Mouse (Mus musculus): Measurements from ENCODE around the gene Hoxb2. TPM values are rescaled to one million over a fixed set of nuclear protein-coding genes. Genes with fewer than 3 reads are reported as not detected.

The Hoxb2 gene
- polyA plus RNA-seq, 1 experiment from 2014 or later: 4.8 TPM

DNA sequence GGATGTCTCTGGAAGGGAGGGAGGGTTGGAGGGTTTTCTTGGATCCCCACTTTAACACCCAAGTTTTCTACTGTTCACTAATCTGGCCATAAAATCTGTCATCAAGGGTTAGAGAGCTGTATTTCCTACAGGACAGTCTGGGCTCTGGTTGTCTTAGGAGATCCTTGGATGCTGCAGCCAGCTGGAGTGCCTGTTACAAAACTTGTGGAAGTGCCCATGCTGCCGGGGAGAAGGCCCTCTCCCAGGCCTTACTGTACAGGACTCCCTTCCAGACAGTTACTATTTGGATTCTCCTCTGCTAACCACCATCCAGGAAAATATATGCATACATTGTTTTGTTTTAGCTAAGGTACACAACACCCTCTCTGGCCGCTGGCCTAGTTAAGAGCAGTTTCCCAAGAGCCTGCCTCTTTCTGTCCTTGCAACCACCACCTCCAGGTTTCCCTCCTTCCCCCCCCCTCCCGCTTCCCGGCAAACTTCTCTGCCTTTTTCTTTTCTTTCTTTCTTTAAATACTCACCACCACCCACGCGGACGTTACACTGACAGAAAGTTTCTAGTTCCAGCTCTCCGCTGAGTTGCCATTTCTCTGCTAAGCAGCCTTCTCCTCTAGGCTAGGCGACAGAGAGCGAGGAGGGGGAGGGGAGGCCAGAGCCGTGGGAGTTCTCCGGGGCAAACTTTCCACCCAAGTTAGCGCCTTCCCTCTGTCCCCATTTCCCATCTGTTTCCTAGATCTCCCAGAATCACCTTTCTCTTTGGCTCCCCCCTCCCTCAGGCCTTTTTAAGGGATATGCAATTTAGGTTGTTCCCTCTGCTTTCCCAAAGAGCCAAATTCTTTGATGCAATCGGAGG, 609 bp upstream of the Hoxb2 start:
- no peak overlapping the region for H3K4me3 ChIP-seq
- WGBS: 16% methylated on average over 14 of the region's 14 CpGs

GRCm38 (mm10) chr11:96350791-96351190, 466 bp downstream of the Hoxb2 start:
- WGBS: 34% methylated on average over 2 of the region's 2 CpGs
- no peak for ATAC-seq (ENCODE audit: low FRiP score, low read depth)

More for the DNA sequence above, 609 bp upstream of the Hoxb2 start:
- H3K4me1 ChIP-seq: peaks cover 21% of the 10 kb centered on the region
- H3K9ac ChIP-seq: no peak overlapping the region
- H3K9me3 ChIP-seq: no peaks in the 10 kb centered on the region
- no peaks in the 10 kb centered on the region for H3K36me3 ChIP-seq
- no peak for ATAC-seq (ENCODE audit: low FRiP score, low read depth)
- H3K4me2 ChIP-seq (replicated peaks): no peak overlapping the region
- peaks cover 92% of the 10 kb centered on the region for H3K27me3 ChIP-seq
- no peak overlapping the region for H3K27ac ChIP-seq

GRCm38 (mm10) chr11:96351312-96351711, 987 bp downstream of the Hoxb2 start:
- no peaks in the 10 kb centered on the region for H3K9me3 ChIP-seq
- peaks cover 89% of the 10 kb centered on the region for H3K27me3 ChIP-seq
- peaks cover 15% of the 10 kb centered on the region for H3K4me1 ChIP-seq
- no peak overlapping the region for H3K27ac ChIP-seq
- 9% methylated on average over 11 of the region's 11 CpGs for WGBS
- no peaks in the 10 kb centered on the region for H3K36me3 ChIP-seq
- no peak for ATAC-seq (ENCODE audit: low FRiP score, low read depth)
- no peak overlapping the region for H3K4me3 ChIP-seq
- H3K4me2 ChIP-seq (replicated peaks): peak overlapping the region; percentile 59
- no peak overlapping the region for H3K9ac ChIP-seq

More at GRCm38 (mm10) chr11:96350791-96351190, 466 bp downstream of the Hoxb2 start:
- Histone ChIP-seq H3K4me3 (no peak overlapping the region), H3K9ac (no peak overlapping the region), H3K36me3 (no peaks in the 10 kb centered on the region), H3K27ac (no peak overlapping the region), H3K4me2 (replicated peaks) (no peak overlapping the region), H3K27me3 (peaks cover 89% of the 10 kb centered on the region), H3K4me1 (peaks cover 17% of the 10 kb centered on the region), H3K9me3 (no peaks in the 10 kb centered on the region)

DNA sequence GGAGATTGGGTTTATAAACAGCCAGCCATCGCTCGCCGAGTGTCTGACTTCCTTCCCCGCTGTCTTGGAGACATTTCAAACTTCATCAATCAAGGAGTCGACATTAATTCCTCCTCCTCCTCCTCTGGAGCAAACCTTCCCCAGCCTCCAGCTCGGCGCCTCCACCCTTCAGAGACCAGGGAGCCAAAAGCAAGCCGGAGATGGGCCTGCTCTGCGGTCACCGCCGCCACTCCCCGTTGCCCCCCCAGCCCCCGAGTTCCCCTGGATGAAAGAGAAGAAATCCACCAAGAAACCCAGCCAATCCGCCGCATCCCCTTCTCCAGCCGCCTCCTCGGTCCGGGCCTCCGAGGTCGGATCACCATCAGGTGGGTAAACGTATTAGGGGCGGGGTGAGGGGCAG, 1.5 kb downstream of the Hoxb2 start:
- Histone ChIP-seq H3K36me3 (no peaks in the 10 kb centered on the region), H3K4me1 (peaks cover 15% of the 10 kb centered on the region), H3K27me3 (peaks cover 89% of the 10 kb centered on the region), H3K9me3 (no peaks in the 10 kb centered on the region), H3K4me2 (replicated peaks) (peak overlapping the region; percentile 59), H3K27ac (0 out of 2 replicates have a peak overlapping the region, but pooled peaks have one; percentile 15), H3K4me3 (peak overlapping the region; percentile 43), H3K9ac (peak overlapping the region; percentile 50; the same call in 1 of the 2 replicates)
- ATAC-seq (ENCODE audit: low FRiP score, low read depth): no peak
- 2% methylated on average over 21 of the region's 22 CpGs for WGBS

GRCm38 (mm10) chr11:96352691-96353521, 2.6 kb downstream of the Hoxb2 start:
- no peaks in the 10 kb centered on the region for H3K36me3 ChIP-seq
- peak overlapping the region; percentile 43 for H3K4me3 ChIP-seq
- peak overlapping the region; percentile 63; the same call in 1 of the 2 replicates for H3K27ac ChIP-seq
- peak overlapping the region; percentile 59 for H3K4me2 ChIP-seq (replicated peaks)
- peaks cover 92% of the 10 kb centered on the region for H3K27me3 ChIP-seq
- WGBS: under 1% methylated on average over 66 of the region's 75 CpGs
- H3K9me3 ChIP-seq: no peaks in the 10 kb centered on the region
- peak overlapping the region; percentile 70 for H3K9ac ChIP-seq
- no peak for ATAC-seq (ENCODE audit: low FRiP score, low read depth)
- peaks cover 15% of the 10 kb centered on the region for H3K4me1 ChIP-seq

DNA sequence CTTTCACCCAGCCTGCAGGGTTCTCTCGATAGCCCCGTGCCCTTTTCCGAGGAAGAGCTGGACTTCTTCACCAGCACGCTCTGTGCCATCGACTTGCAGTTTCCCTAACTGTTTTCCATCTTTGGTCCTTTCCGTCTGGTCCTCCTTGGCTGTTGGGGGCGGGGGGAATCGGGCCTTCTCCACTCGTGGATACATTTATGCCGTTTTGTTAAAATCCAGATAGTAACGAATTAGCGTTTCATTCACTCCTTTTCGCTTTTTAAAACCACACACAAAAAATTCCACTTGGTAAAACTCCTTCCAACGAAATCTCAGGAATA, 3.2 kb downstream of the Hoxb2 start:
- Histone ChIP-seq H3K27me3 (peaks cover 91% of the 10 kb centered on the region), H3K27ac (peak overlapping the region; percentile 63; the same call in 1 of the 2 replicates), H3K4me3 (peak overlapping the region; percentile 43), H3K4me2 (replicated peaks) (peak overlapping the region; percentile 59), H3K36me3 (no peaks in the 10 kb centered on the region), H3K9me3 (no peaks in the 10 kb centered on the region), H3K9ac (peak overlapping the region; percentile 70), H3K4me1 (peaks cover 15% of the 10 kb centered on the region)
- no peak for ATAC-seq (ENCODE audit: low FRiP score, low read depth)
- WGBS: 3% methylated on average over 14 of the region's 14 CpGs

DNA sequence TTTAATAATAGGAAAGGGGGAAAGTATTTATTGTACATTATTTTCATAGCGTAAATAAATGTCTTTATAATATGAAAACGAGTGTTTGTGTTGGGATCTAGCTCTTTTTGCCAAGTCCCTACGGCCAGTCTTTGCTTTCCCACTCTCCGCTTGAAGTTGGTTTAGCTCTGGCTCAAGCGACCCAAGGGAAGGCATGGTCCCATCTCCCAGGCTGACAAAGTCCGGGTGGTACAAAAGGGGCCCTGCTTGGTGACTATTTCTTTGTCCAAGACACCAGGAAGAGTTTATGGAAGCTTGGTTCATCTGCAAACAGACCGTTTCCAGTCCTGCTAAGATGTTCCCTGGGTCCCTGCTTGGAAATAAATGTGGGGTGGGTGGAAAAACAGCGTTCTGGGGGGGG, 3.6 kb downstream of the Hoxb2 start:
- Histone ChIP-seq H3K9ac (no peak overlapping the region), H3K9me3 (no peaks in the 10 kb centered on the region), H3K4me2 (replicated peaks) (peak overlapping the region; percentile 61), H3K4me1 (peaks cover 15% of the 10 kb centered on the region), H3K27ac (no peak overlapping the region), H3K36me3 (no peaks in the 10 kb centered on the region), H3K4me3 (peak overlapping the region; percentile 38), H3K27me3 (peaks cover 90% of the 10 kb centered on the region)
- WGBS: 12% methylated on average over 8 of the region's 8 CpGs
- ATAC-seq (ENCODE audit: low FRiP score, low read depth): no peak

DNA sequence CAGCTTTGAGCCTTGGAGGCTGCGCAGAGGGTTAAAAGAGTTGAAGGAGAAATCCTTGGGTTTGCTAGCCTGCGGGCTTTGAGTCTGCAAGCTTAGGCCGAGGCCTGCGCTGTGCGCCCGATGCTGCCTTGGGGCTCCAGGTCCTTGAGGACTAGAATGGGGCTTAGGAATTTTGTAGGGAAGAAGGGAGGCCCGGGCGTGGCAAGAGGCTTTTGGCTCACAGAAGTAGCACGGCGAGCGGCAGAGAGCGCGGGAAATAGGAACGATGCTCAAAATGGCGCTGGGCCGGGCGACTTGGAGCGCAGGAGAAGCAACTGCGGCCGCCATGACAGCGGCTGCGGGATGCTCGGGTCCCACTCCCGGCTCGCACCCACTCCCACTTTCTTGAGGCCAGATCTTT, 4.1 kb downstream of the Hoxb2 start:
- peaks cover 89% of the 10 kb centered on the region for H3K27me3 ChIP-seq
- peak overlapping the region; percentile 48 for H3K9ac ChIP-seq
- peak overlapping the region; percentile 61 for H3K4me2 ChIP-seq (replicated peaks)
- peak; percentile 51 for ATAC-seq (ENCODE audit: low FRiP score, low read depth)
- H3K27ac ChIP-seq: peak overlapping the region; percentile 22; the same call in 1 of the 2 replicates
- WGBS: under 1% methylated on average over 25 of the region's 25 CpGs
- peaks cover 15% of the 10 kb centered on the region for H3K4me1 ChIP-seq
- H3K4me3 ChIP-seq: peak overlapping the region; percentile 38
- H3K9me3 ChIP-seq: no peaks in the 10 kb centered on the region
- H3K36me3 ChIP-seq: no peaks in the 10 kb centered on the region

- no peaks in the 10 kb centered on the region for H3K36me3 ChIP-seq
- H3K27ac ChIP-seq: peak overlapping the region; percentile 22; the same call in 1 of the 2 replicates
- ATAC-seq (ENCODE audit: low FRiP score, low read depth): no peak
- H3K4me3 ChIP-seq: peak overlapping the region; percentile 38
- peaks cover 89% of the 10 kb centered on the region for H3K27me3 ChIP-seq
- H3K4me1 ChIP-seq: peaks cover 15% of the 10 kb centered on the region
- WGBS: 7% methylated on average over 9 of the region's 9 CpGs
- H3K9ac ChIP-seq: peak overlapping the region; percentile 48
- peak overlapping the region; percentile 61 for H3K4me2 ChIP-seq (replicated peaks)
- H3K9me3 ChIP-seq: no peaks in the 10 kb centered on the region
These were observed 4.5 kb downstream of the Hoxb2 start for GRCm38 (mm10) chr11:96354801-96355311.

DNA sequence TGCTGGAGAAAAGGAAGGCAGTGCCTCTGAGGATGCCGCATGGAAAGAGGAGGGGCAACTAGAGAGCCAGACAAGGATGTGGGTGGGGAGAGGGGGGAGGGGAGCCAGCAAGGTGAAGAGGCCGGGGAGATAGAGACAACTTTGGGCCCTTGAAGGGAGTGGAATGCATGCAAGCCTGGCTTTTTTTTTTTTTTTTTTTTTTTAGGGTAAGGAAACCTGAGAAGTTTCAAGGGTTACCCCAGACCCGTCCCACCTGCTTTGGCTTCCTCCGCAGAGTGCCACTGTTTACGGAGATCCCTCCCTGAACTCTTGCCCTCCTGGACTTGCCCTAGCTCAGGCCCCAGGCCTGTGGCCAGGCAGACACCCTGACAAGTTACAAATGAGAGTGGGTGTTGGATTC, 13.5 kb downstream of the Hoxb2 start:
- Histone ChIP-seq H3K4me3 (no peak overlapping the region), H3K4me1 (peaks cover 14% of the 10 kb centered on the region), H3K4me2 (replicated peaks) (no peak overlapping the region), H3K36me3 (no peaks in the 10 kb centered on the region), H3K27me3 (peaks cover 91% of the 10 kb centered on the region), H3K9ac (no peak overlapping the region), H3K9me3 (no peaks in the 10 kb centered on the region), H3K27ac (no peak overlapping the region)
- ATAC-seq (ENCODE audit: low FRiP score, low read depth): no peak
- WGBS: 4% methylated on average over 5 of the region's 5 CpGs

GRCm38 (mm10) chr11:96365441-96366091, 15.2 kb downstream of the Hoxb2 start, which contains the start of gene Hoxb1:
TSS of gene Hoxb1 (plus strand) at chr11:96365752.
- Histone ChIP-seq H3K27ac (no peak within 1 kb of the TSS), H3K9me3 (no peaks in the 10 kb centered on the region), H3K4me1 (peaks cover 14% of the 10 kb centered on the region), H3K4me3 (peak within 1 kb of the TSS; percentile 9; the same call in 1 of the 2 replicates), H3K9ac (no peak within 1 kb of the TSS), H3K36me3 (no peaks in the 10 kb centered on the region), H3K27me3 (peaks cover 94% of the 10 kb centered on the region), H3K4me2 (replicated peaks) (peak within 1 kb of the TSS; percentile 36)
- 2% methylated on average over 26 of the region's 26 CpGs for WGBS
- ATAC-seq (ENCODE audit: low FRiP score, low read depth): no peak
